Mouse (Mus musculus) stomach, postnatal 0 days (tissue): ENCODE results near the gene Tapt1. TPM values are rescaled to one million over a fixed set of nuclear protein-coding genes. Genes with fewer than 3 reads are reported as not detected.

Experiments
- ATAC-seq: fragments of 200-750 bp; cut with Nextera tagmentation; 2 replicates; pipeline ENCODE4 v1.8.0; 2017; ENCODE audit not compliant: low FRiP score, low TSS enrichment
- DNase-seq: peaks from one replicate; pipeline ENCODE4 v3.0.0-alpha.2; 2016; ENCODE audit warnings: low spot score
- H3K27ac ChIP-seq: fragments of 300-500 bp; sonication (generic); replicated peaks from 2 replicates; pipeline ENCODE4 v1.5.1; 2014; ENCODE audit warnings: mild to moderate bottlenecking, control low read depth
- H3K27me3 ChIP-seq: fragments of 300-500 bp; sonication (generic); 2 replicates; pipeline ENCODE4 v1.6.1; 2014; ENCODE audit warnings: low read length; ENCODE audit not compliant: control insufficient read depth, insufficient read depth
- H3K36me3 ChIP-seq: fragments of 300-500 bp; sonication (generic); 2 replicates; pipeline ENCODE4 v1.6.1; 2014; ENCODE audit warnings: low read length, mixed read lengths; ENCODE audit not compliant: control insufficient read depth, insufficient read depth
- H3K4me1 ChIP-seq: fragments of 300-500 bp; sonication (generic); replicated peaks from 2 replicates; pipeline ENCODE4 v1.6.1; 2014; ENCODE audit warnings: antibody characterized with exemption; ENCODE audit not compliant: control insufficient read depth, insufficient read depth
- H3K4me2 ChIP-seq: fragments of 300-500 bp; sonication (generic); replicated peaks from 2 replicates; pipeline ENCODE4 v1.6.1; 2014; ENCODE audit warnings: low read depth, mild to moderate bottlenecking, control low read depth, moderate library complexity
- H3K4me3 ChIP-seq: fragments of 300-500 bp; sonication (generic); 2 replicates; pipeline ENCODE4 v1.5.1; 2014; ENCODE audit warnings: low read depth, low read length, control low read depth
- H3K9ac ChIP-seq: fragments of 300-500 bp; sonication (generic); 2 replicates; pipeline ENCODE4 v1.6.1; 2014; ENCODE audit warnings: mild to moderate bottlenecking, low read length, control low read depth, mixed read lengths
- H3K9me3 ChIP-seq: fragments of 300-500 bp; sonication (generic); 2 replicates; pipeline ENCODE4 v1.6.1; 2016; ENCODE audit warnings: low read length; ENCODE audit not compliant: control insufficient read depth
- CTCF ChIP-seq: IDR thresholded peaks from 2 replicates; pipeline ENCODE4 v1.5.1; 2016; ENCODE audit warnings: antibody characterized with exemption, low read depth, mild to moderate bottlenecking, moderate library complexity
- EP300 ChIP-seq: optimal IDR thresholded peaks from 2 replicates; pipeline ENCODE3; 2016; ENCODE audit warnings: antibody characterized with exemption
- WGBS: fragments of 180-500 bp; shearing (Covaris S2); extraction: QIAGEN DNeasy Blood & Tissue Kit; methylation state at CpG from one replicate; pipeline ENCODE4 v1.1.7; 2014; 5-methylcytosine and 5-hydroxymethylcytosine counted together
- polyA plus RNA-seq: library from polyadenylated mRNA; unstranded; fragments of >200 nt; fragmentation: Nextera tagmentation; extraction: Ambion mirVana; gene quantifications from 2 replicates; pipeline ENCODE4 v1.2.1, GENCODE M21; 2015

The Tapt1 gene
- polyA plus RNA-seq, 1 experiment from 2014 or later = 17.2 TPM

- no peak overlapping the region for H3K4me2 ChIP-seq
- ATAC-seq (no peak), DNase-seq (no peak)
- H3K27ac ChIP-seq = no peak overlapping the region
- TF ChIP-seq CTCF (peak; percentile 56), EP300 (no peak)
- H3K4me1 ChIP-seq = no peaks in the 10 kb centered on the region
- H3K4me3 ChIP-seq = no peak overlapping the region
- no peaks in the 10 kb centered on the region for H3K9me3 ChIP-seq
- 60% methylated on average over 1 of the region's 1 CpGs for WGBS
- H3K36me3 ChIP-seq = no peaks in the 10 kb centered on the region
- H3K9ac ChIP-seq = no peak overlapping the region
- no peaks in the 10 kb centered on the region for H3K27me3 ChIP-seq
Measured at GRCm38 (mm10) chr5:44258163-44258562, 31.7 kb upstream of the Tapt1 start.

DNA sequence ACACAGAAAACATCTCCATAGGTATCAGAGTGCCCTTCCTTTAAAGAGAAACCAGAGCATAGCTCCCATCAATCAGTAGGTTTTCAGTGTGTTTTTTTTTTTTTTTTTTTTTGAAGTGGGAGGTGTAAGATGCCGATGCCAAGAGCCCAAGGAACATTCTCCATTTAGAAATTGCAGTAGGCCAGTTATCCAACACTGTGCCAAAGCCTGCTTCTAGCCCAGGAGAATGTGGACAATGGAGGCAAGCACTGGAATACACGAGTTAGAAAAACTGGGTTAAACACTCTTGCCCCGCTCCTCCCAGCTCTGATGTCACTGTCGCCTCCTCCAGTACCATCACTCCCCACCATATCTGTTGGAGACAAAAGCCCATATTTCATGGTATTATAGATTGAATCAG is 31.0 kb upstream of the Tapt1 start:
- WGBS = 80% methylated on average over 4 of the region's 4 CpGs
- no peak overlapping the region for H3K27ac ChIP-seq
- no peak for TF ChIP-seq EP300
- TF ChIP-seq CTCF = no peak

GRCm38 (mm10) chr5:44256512-44256911 is 30.1 kb upstream of the Tapt1 start:
- Histone ChIP-seq H3K4me1 (no peaks in the 10 kb centered on the region), H3K27ac (no peak overlapping the region), H3K9me3 (no peaks in the 10 kb centered on the region), H3K36me3 (no peaks in the 10 kb centered on the region), H3K4me2 (no peak overlapping the region), H3K9ac (no peak overlapping the region), H3K27me3 (no peaks in the 10 kb centered on the region), H3K4me3 (no peak overlapping the region)
- DNase-seq (no peak), ATAC-seq (no peak)
- 79% methylated on average over 3 of the region's 3 CpGs for WGBS
- TF ChIP-seq EP300 = no peak
- TF ChIP-seq CTCF = no peak

More for the DNA sequence above, 31.0 kb upstream of the Tapt1 start:
- Histone ChIP-seq H3K4me1 (no peaks in the 10 kb centered on the region), H3K27me3 (no peaks in the 10 kb centered on the region), H3K9me3 (no peaks in the 10 kb centered on the region), H3K4me2 (no peak overlapping the region), H3K9ac (no peak overlapping the region), H3K4me3 (no peak overlapping the region), H3K36me3 (no peaks in the 10 kb centered on the region)
- ATAC-seq = no peak
- DNase-seq = no peak

DNA sequence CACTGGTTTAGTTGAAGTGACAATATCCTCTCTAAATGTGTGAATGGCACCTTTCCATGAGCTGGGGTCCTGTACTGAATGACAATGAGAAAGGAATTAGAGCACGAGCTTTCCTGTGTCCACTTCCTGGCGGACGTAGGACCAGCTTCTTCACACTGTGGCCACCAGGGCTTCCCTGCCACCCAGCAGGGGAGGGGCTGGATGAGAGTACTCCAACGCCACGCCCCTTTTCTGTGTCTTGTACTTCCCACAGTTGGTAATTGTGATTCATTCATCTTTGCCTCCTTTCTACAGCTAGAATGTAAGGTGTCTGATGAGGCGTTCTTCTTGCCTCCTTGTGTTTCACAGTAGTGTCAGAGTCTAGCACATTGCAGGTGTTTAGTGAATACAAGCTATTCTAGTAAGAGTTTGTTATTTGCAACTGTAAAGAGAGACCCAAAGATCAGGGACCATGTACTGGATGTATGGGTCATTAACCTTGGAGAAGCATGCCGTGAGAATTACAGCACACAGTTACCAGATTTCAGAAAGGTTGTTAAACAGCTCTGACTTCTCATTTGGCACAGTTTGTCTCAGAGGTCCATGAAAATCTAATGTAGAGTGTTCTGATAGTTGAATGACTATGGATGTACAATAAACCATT is 29.5 kb upstream of the Tapt1 start:
- Histone ChIP-seq H3K9ac (no peak overlapping the region), H3K27me3 (no peaks in the 10 kb centered on the region), H3K4me3 (no peak overlapping the region), H3K4me2 (no peak overlapping the region), H3K27ac (no peak overlapping the region), H3K36me3 (no peaks in the 10 kb centered on the region), H3K9me3 (no peaks in the 10 kb centered on the region), H3K4me1 (no peaks in the 10 kb centered on the region)
- no peak for ATAC-seq
- 77% methylated on average over 7 of the region's 7 CpGs for WGBS
- TF ChIP-seq EP300 = no peak
- TF ChIP-seq CTCF = no peak
- no peak for DNase-seq

- Histone ChIP-seq H3K4me3 (no peak overlapping the region), H3K4me1 (no peaks in the 10 kb centered on the region), H3K4me2 (no peak overlapping the region), H3K27ac (no peak overlapping the region), H3K36me3 (no peaks in the 10 kb centered on the region), H3K9ac (no peak overlapping the region), H3K9me3 (no peaks in the 10 kb centered on the region), H3K27me3 (no peaks in the 10 kb centered on the region)
- DNase-seq (no peak), ATAC-seq (peak; percentile 86)
- no peak for TF ChIP-seq EP300
- TF ChIP-seq CTCF = no peak
- 72% methylated on average over 6 of the region's 6 CpGs for WGBS
Measured at GRCm38 (mm10) chr5:44253449-44253848, 27.0 kb upstream of the Tapt1 start.

DNA sequence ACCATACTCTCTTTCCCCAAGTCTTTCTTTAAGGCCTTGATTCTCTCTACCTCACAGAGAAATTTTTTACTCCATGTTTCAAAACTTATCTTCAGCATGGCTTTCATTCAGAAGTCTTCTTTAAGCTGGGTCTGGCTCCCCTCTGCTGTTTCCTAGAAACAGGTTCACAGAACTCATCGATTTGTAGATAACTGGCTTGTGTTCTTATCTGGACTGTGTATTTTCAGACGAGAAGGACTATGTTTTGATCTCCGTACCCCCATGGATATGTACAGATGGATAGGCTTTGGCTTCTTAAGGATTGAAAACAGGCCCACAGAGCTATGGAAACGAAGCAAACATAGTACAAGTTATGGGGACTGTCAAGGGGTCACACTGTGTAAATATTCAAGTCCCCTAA is 26.0 kb upstream of the Tapt1 start:
- Histone ChIP-seq H3K9ac (no peak overlapping the region), H3K27me3 (no peaks in the 10 kb centered on the region), H3K27ac (no peak overlapping the region), H3K4me1 (no peaks in the 10 kb centered on the region), H3K36me3 (no peaks in the 10 kb centered on the region), H3K9me3 (no peaks in the 10 kb centered on the region), H3K4me3 (no peak overlapping the region), H3K4me2 (no peak overlapping the region)
- DNase-seq (no peak), ATAC-seq (no peak)
- 47% methylated on average over 4 of the region's 4 CpGs for WGBS
- TF ChIP-seq EP300 (no peak), CTCF (no peak)
